Mouse (Mus musculus): Measurements from ENCODE around the gene Kdelr2. TPM values are rescaled to one million over a fixed set of nuclear protein-coding genes. Genes with fewer than 3 reads are reported as not detected.

Gene Kdelr2
- polyA plus RNA-seq, 1 experiment = 240 TPM

DNA sequence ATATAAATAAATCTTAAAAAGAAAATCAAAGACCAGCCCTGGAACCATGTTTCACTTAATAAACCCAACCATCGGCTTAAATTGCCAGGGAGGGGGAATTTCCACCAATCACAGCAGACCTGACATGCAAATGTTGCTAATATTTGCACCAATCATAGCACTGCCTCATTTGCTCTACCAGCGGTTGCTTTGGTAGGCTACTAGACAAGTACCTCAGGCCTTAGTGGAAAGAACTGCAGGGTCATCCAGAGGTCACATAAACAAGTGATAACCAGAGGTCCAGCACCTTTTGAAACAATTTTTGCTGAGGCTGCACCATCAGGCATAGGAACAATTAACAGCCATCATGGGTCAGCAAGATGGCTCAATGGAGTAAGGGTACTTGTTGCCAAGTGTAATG, 2.1 kb upstream of the Kdelr2 start:
- Histone ChIP-seq H3K4me1 (ENCODE audit: control insufficient read depth, insufficient read depth, insufficient read length, low read length) (peaks cover 30% of the 10 kb centered on the region), H3K4me3 (ENCODE audit: low read depth, low read length) (no peak overlapping the region), H3K27me3 (ENCODE audit: control insufficient read depth, insufficient read depth, low read length) (no peaks in the 10 kb centered on the region), H3K36me3 (ENCODE audit: control insufficient read depth, insufficient read depth, low read length) (peaks cover 11% of the 10 kb centered on the region), H3K27ac (ENCODE audit: insufficient read depth, low read depth, low read length) (peak overlapping the region; percentile 92)
- no peak for TF ChIP-seq POLR2A (IDR thresholded peaks at IDR 0.05; ENCODE audit: low read depth, low read length)
- no peak for TF ChIP-seq CTCF (IDR thresholded peaks at IDR 0.05; ENCODE audit: extremely low read depth, insufficient read length, insufficient replicate concordance, low read depth, low read length)
- 26% methylated on average over 2 of the region's 2 CpGs for WGBS

DNA sequence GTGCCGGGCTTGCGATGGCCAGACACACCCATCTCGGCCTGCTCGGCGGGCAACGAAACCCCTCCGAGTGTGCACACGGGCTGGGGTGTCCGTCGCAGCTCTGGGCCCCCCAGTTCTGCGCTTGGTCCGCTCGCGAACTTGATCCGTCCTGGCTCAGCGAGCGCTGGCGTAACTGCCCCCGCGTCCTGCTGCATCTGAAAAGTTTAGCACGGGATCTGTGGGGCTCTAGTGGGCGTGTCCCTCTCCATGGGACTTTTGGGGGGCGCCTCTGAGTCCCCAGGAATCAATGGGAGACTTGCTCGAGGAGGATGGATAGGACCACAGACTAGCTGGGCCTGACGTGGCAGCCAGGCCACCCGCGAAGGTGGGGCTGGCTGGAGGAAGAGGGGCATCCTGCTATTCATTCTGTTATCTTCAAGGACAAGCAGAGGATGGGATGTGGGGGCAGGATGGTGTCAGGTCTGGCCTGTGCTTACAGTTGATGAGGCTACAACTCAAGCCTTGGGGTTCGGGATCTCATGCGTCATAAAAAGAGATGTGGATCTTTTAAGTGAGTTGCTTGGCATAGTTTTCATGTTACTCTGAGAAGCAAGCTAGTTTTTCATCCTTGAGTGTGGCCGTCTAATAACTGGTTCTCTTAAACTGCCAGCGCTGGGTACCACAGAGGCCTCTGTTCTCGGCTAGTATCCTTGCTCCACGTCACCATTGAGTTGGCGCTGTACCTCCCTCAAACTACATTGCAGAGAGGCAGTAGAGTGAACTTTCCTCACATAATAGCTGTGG, 701 bp downstream of the Kdelr2 start:
- peak overlapping the region; percentile 94 for H3K4me3 ChIP-seq (ENCODE audit: low read depth, low read length)
- H3K4me1 ChIP-seq (ENCODE audit: control insufficient read depth, insufficient read depth, insufficient read length, low read length) = peaks cover 35% of the 10 kb centered on the region
- peaks cover 24% of the 10 kb centered on the region for H3K36me3 ChIP-seq (ENCODE audit: control insufficient read depth, insufficient read depth, low read length)
- no peak for TF ChIP-seq POLR2A (IDR thresholded peaks at IDR 0.05; ENCODE audit: low read depth, low read length)
- TF ChIP-seq CTCF (IDR thresholded peaks at IDR 0.05; ENCODE audit: extremely low read depth, insufficient read length, insufficient replicate concordance, low read depth, low read length) = no peak
- no peaks in the 10 kb centered on the region for H3K27me3 ChIP-seq (ENCODE audit: control insufficient read depth, insufficient read depth, low read length)
- 2% methylated on average over 34 of the region's 34 CpGs for WGBS
- H3K27ac ChIP-seq (ENCODE audit: insufficient read depth, low read depth, low read length) = peak overlapping the region; percentile 87

DNA sequence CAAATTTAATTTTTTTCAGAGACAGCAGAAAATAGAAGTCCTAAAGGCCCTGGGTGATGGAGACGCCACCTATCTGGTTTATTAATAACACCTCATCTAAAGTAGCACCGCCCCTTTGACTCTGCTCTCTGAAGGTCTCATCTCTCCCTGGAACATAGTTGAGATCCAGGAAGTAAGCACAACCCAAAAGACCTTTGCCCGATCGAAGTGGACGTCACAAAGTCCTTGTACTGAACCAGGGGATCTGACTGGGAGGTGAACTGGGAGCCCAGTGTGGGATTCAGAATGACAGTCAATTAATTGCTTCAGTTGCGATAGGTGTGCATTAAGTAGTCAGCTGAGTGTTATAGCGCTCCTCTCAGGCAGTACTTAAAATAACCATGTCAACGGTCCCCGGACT, 1.6 kb downstream of the Kdelr2 start:
- TF ChIP-seq CTCF (IDR thresholded peaks at IDR 0.05; ENCODE audit: extremely low read depth, insufficient read length, insufficient replicate concordance, low read depth, low read length) = no peak
- no peak for TF ChIP-seq POLR2A (IDR thresholded peaks at IDR 0.05; ENCODE audit: low read depth, low read length)
- peaks cover 24% of the 10 kb centered on the region for H3K36me3 ChIP-seq (ENCODE audit: control insufficient read depth, insufficient read depth, low read length)
- H3K27me3 ChIP-seq (ENCODE audit: control insufficient read depth, insufficient read depth, low read length) = no peaks in the 10 kb centered on the region
- H3K27ac ChIP-seq (ENCODE audit: insufficient read depth, low read depth, low read length) = peak overlapping the region; percentile 66
- peak overlapping the region; percentile 21; the same call in 1 of the 2 replicates for H3K4me3 ChIP-seq (ENCODE audit: low read depth, low read length)
- WGBS = 28% methylated on average over 9 of the region's 9 CpGs
- H3K4me1 ChIP-seq (ENCODE audit: control insufficient read depth, insufficient read depth, insufficient read length, low read length) = peaks cover 28% of the 10 kb centered on the region

DNA sequence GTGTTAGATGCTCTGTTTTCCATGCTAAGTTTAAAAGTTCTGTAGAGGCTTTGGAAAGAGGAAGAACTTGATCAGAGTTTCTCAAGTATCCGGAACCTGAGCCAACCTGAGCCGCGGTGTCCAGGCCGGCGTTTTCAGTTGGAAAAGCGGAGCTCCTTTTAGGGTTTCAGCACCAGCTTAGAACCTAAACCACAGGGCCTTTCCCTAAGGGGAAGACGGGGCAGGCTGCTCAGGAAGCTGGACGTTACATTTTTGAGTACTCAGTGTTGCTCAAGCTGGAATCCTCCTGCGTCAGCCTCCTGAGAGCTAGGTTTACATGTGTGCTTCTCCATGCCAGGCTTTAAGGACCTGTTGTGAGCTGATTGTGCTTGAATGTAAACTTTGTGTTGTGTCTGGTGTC, 2.9 kb downstream of the Kdelr2 start:
- Histone ChIP-seq H3K4me3 (ENCODE audit: low read depth, low read length) (no peak overlapping the region), H3K4me1 (ENCODE audit: control insufficient read depth, insufficient read depth, insufficient read length, low read length) (peaks cover 22% of the 10 kb centered on the region; the same call in 1 of the 2 replicates), H3K27ac (ENCODE audit: insufficient read depth, low read depth, low read length) (no peak overlapping the region), H3K27me3 (ENCODE audit: control insufficient read depth, insufficient read depth, low read length) (no peaks in the 10 kb centered on the region), H3K36me3 (ENCODE audit: control insufficient read depth, insufficient read depth, low read length) (peaks cover 29% of the 10 kb centered on the region)
- 89% methylated on average over 9 of the region's 9 CpGs for WGBS
- no peak for TF ChIP-seq POLR2A (IDR thresholded peaks at IDR 0.05; ENCODE audit: low read depth, low read length)
- no peak for TF ChIP-seq CTCF (IDR thresholded peaks at IDR 0.05; ENCODE audit: extremely low read depth, insufficient read length, insufficient replicate concordance, low read depth, low read length)

DNA sequence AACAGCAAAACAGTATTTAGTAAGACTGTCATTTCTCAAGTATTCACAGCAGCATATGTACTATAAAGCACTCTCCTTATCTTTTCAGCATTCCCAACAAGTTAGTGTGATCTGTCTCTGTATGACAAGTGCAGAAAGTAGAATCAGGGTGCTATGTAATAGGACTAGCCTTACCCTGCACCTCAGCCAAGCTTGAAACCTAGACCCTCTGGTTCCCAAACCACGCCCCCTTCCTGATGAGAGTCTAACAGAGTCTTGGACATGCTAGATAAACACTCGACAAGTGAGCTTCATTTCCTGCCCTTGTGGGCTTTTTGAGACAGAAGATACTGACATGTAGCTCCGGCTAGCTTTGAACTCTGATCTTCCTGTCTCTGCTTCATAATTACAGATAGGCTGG, 5.6 kb downstream of the Kdelr2 start:
- TF ChIP-seq POLR2A (IDR thresholded peaks at IDR 0.05; ENCODE audit: low read depth, low read length) (no peak), CTCF (IDR thresholded peaks at IDR 0.05; ENCODE audit: extremely low read depth, insufficient read length, insufficient replicate concordance, low read depth, low read length) (no peak)
- no peak overlapping the region for H3K4me3 ChIP-seq (ENCODE audit: low read depth, low read length)
- peaks cover 48% of the 10 kb centered on the region for H3K36me3 ChIP-seq (ENCODE audit: control insufficient read depth, insufficient read depth, low read length)
- peaks cover 14% of the 10 kb centered on the region; the same call in 1 of the 2 replicates for H3K4me1 ChIP-seq (ENCODE audit: control insufficient read depth, insufficient read depth, insufficient read length, low read length)
- no peak overlapping the region for H3K27ac ChIP-seq (ENCODE audit: insufficient read depth, low read depth, low read length)
- WGBS = 49% methylated on average over 3 of the region's 3 CpGs
- H3K27me3 ChIP-seq (ENCODE audit: control insufficient read depth, insufficient read depth, low read length) = no peaks in the 10 kb centered on the region

DNA sequence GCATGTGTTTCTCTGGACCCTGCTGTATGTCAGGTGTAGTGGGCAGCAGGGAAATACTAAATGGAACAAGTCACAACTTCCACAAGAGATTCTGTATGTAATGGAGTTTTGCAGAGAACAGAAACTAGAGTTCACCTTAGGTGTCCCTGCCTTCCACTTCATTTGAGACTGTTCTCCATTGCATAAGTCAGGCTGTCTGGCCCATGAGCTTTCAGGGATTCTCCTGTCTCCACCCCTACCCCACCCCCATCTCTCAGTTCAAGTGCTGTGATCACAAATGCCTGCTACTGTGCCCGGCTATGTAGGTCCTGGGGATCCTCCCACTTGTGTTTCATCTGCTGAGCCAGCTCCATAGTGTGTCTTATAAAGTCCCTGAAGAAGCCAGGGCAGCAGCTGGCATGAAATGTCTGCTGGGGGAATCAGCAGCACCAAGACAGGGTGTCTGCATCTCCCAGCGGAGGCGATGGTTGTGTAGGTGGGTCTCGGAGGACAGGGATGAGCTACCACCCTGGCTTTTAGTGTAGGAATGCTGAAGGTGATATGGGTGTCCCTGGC, 7.3 kb downstream of the Kdelr2 start:
- H3K27me3 ChIP-seq (ENCODE audit: control insufficient read depth, insufficient read depth, low read length) = no peaks in the 10 kb centered on the region
- no peak overlapping the region for H3K4me3 ChIP-seq (ENCODE audit: low read depth, low read length)
- 76% methylated on average over 4 of the region's 4 CpGs for WGBS
- no peak for TF ChIP-seq CTCF (IDR thresholded peaks at IDR 0.05; ENCODE audit: extremely low read depth, insufficient read length, insufficient replicate concordance, low read depth, low read length)
- TF ChIP-seq POLR2A (IDR thresholded peaks at IDR 0.05; ENCODE audit: low read depth, low read length) = no peak
- H3K4me1 ChIP-seq (ENCODE audit: control insufficient read depth, insufficient read depth, insufficient read length, low read length) = peaks cover 9% of the 10 kb centered on the region; the same call in 1 of the 2 replicates
- H3K36me3 ChIP-seq (ENCODE audit: control insufficient read depth, insufficient read depth, low read length) = peaks cover 53% of the 10 kb centered on the region
- H3K27ac ChIP-seq (ENCODE audit: insufficient read depth, low read depth, low read length) = no peak overlapping the region

DNA sequence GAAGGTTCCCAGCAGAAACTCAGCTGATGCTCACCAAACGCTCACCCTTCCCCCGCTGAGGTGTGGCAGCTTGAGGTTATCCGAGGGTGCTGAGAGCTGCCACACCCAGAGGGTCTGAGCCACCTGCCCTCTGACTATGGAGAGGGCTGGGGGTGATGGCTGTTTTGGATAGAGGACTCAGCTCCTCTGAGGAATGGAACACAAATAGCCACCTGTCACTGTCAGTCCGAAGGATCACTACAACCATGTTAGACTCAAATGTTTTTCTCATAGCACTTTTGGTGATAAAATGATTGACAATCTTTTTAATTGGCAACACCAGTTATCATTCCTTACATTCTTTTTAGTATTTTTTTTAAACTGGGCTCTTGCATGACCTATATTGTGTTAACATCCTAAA, 17.8 kb downstream of the Kdelr2 start:
- Histone ChIP-seq H3K27ac (ENCODE audit: insufficient read depth, low read depth, low read length) (no peak overlapping the region), H3K4me1 (ENCODE audit: control insufficient read depth, insufficient read depth, insufficient read length, low read length) (no peaks in the 10 kb centered on the region), H3K36me3 (ENCODE audit: control insufficient read depth, insufficient read depth, low read length) (peaks cover 46% of the 10 kb centered on the region), H3K4me3 (ENCODE audit: low read depth, low read length) (no peak overlapping the region), H3K27me3 (ENCODE audit: control insufficient read depth, insufficient read depth, low read length) (no peaks in the 10 kb centered on the region)
- TF ChIP-seq CTCF (IDR thresholded peaks at IDR 0.05; ENCODE audit: extremely low read depth, insufficient read length, insufficient replicate concordance, low read depth, low read length) = no peak
- no peak for TF ChIP-seq POLR2A (IDR thresholded peaks at IDR 0.05; ENCODE audit: low read depth, low read length)
- 63% methylated on average over 4 of the region's 4 CpGs for whole genome bisulfite sequencing
